Mouse (Mus musculus) effector memory CD4-positive, alpha-beta T cell, adult 7 months (primary cell): ENCODE measurements around the gene Olfr131. TPM values are rescaled to one million over a fixed set of nuclear protein-coding genes. Genes with fewer than 3 reads are reported as not detected.

Source experiments
- polyA plus RNA-seq: library from polyadenylated mRNA; unstranded; fragments of 100-300 nt; shearing (Covaris generic); gene quantifications from one replicate; pipeline ENCODE4 v1.2.1, GENCODE M21; 2017

Gene Olfr131
- polyA plus RNA-seq, result not detected

DNA sequence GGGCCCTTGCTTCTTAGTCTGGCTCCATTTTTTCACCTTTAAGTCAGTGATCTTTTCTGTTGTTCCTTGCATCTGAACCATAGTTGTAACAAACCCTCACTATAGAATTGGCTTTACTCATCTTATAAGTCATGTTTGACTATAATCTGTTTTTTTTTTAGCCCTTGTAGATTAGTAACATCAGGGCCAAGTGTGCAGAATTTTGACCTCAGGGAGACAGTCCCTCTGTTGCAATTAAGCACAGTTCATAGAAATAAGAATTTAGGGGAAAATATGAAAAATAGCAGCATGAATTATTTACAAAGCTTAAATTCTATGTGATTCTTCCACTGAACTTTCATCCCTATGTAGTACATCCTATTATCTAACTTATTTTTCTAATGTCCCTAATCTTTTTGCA, at the start of gene Olfr131:
Olfr131 (minus strand) TSS at position 101 of the 400 bp plus-strand sequence.

GRCm38 (mm10) chr17:38134426-38134825, 45.9 kb upstream of the Olfr131 start, which contains the start of gene Olfr132:
Gene Olfr132, minus strand, starts transcription at chr17:38134526.

GRCm38 (mm10) chr17:38063621-38064020, 24.9 kb downstream of the Olfr131 start, which contains the start of gene Olfr130:
Gene Olfr130, plus strand, starts transcription at chr17:38063921.

DNA sequence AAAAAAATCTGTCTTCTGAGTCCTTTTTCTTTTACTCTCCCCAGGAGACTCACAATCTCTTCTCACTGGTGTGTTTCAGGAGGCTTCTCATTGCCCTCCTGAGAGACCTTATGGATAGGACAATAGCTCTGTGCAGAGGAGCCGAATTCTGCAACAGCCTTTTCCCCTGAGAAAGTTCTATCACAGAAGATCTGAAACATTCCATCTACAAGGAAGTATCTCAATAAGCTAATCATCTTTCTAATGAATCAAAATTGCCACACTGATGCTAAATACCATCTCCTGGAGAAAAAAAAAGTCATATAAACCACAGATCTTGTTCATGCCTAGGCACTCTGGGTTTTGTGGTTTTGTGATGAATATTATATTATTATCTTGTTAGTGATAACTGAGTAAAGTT, 28.5 kb downstream of the Olfr131 start, which contains the start of gene Olfr129:
Olfr129 (minus strand) TSS at position 101 of the 400 bp plus-strand sequence.

Other genes starting within 250 kb of the Olfr131 start
- gene Olfr126, start 241.2 kb downstream of the Olfr131 start, polyA plus RNA-seq, result 0.20 TPM
- 0.11 TPM for gene Olfr127, start 188.3 kb downstream of the Olfr131 start, polyA plus RNA-seq
- gene Olfr128, start 168.1 kb downstream of the Olfr131 start, polyA plus RNA-seq, result not detected
- gene Olfr761, start 135.6 kb downstream of the Olfr131 start, polyA plus RNA-seq, result not detected
- gene Olfr129, start 28.6 kb downstream of the Olfr131 start, polyA plus RNA-seq, result 0.23 TPM
- not detected for gene Olfr130, start 24.8 kb downstream of the Olfr131 start, polyA plus RNA-seq
- not detected for gene Olfr132, start 45.8 kb upstream of the Olfr131 start, polyA plus RNA-seq
- gene Olfr133, start 56.6 kb upstream of the Olfr131 start, polyA plus RNA-seq, result not detected
- gene Olfr134, start 82.7 kb upstream of the Olfr131 start, polyA plus RNA-seq, result not detected
- not detected for gene Olfr135, start 115.6 kb upstream of the Olfr131 start, polyA plus RNA-seq
- 1.1 TPM for gene Olfr138, start 172.3 kb upstream of the Olfr131 start, polyA plus RNA-seq
- not detected for gene Olfr137, start 218.9 kb upstream of the Olfr131 start, polyA plus RNA-seq
- gene Olfr136, start 241.1 kb upstream of the Olfr131 start, polyA plus RNA-seq, result 0.77 TPM